Mouse (Mus musculus) embryo, embryonic 11 days (tissue): ENCODE data around the gene Por.

Experiments
- DNase-seq: peaks from one replicate; pipeline ENCODE4 v3.0.0-alpha.2; 2015

The Por gene

DNA sequence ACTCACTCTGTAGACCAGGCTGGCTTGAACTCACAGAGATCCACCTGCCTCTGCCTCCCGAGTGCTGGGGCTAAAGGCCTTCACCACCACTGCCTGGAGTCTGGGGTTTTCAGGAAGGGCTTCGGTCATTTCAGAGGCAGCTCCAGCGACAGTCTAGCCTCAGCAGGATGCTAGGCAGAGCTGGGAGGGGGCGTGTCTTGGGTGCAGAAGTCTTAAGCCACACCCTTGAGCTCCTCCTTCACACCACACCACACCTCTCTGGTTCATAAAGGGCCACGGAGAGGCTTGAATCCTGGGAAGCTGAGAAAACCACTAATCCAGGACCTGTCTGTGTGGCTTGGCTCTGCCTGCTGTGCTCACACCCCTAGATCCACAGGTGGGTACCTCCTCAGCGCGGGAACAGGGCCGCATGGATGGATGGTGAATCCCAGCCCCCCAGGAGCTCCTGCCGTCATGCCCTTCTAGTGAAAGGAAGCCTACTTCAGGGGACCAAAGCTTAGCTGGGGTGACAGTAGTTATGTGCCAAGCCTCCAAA, at the start of gene Por:
Gene Por, plus strand, starts transcription at position 293 of the 535 bp plus-strand sequence.
- peak; percentile 71 for DNase-seq

DNA sequence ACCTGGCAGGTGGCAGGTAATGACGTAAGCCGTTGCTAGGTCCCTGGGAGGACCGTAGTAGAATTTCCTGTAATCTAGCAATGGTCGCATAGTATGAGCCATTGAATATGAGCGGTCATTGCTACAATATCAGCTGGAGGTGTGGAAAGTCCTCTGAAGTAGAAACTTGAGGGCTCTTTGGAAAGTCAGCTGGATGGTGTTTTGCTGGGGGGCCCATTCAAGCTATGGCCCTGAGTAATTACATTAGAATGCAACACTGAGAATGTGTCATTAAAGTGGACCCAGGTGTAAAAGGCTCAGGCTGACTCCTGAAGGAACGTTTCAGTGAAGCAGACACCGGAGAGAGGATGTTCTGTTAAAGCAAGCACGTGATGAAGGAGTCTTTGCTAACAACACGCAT, 49.3 kb upstream of the Por start:
- DNase-seq = no peak

DNA sequence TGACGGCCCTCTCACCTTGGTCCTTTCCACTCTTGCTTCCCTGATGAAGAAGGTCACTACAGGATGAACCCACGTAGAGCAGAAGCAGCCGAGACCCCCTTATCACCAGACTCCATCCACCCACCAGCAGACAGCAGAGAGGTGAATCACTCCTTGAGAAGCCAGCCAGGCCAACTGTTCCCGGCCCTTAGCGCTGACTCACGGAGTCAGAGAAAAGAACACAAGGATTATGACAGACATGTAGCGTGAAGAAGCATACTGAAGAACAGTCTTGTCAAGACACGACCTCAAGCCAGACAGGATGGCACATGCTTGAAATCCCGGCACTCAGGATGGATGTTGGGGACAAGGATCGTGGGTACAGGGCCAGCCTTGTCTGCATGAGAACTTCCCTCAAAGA, 48.1 kb upstream of the Por start:
- no peak for DNase-seq

DNA sequence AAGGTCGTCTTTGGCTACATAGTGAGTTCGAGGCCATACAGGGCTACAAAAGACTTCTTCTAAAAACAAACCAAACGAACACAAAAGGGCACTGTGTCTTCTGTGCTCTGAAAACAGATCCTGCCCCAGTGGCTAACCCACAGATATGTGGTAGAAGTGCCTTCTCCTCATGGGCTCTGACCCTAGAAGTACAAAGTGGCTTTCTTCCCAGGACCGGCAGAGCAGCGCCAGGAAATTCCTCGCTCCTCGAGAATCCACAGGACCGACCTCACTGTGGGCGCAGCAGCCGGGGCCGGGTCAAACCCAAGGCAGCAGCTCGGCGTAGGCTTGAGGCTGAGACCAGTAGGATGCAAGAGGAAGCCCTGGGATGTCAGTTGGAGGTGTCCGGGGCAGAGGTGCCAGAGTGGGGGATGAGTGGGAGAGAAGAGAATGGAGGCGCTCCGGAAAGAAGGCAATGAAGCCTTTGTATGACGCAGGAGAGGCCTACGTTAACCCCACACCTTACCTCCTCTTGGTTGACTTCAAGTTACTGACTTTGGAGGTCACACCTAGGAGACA, 46.7 kb upstream of the Por start:
- DNase-seq = no peak

DNA sequence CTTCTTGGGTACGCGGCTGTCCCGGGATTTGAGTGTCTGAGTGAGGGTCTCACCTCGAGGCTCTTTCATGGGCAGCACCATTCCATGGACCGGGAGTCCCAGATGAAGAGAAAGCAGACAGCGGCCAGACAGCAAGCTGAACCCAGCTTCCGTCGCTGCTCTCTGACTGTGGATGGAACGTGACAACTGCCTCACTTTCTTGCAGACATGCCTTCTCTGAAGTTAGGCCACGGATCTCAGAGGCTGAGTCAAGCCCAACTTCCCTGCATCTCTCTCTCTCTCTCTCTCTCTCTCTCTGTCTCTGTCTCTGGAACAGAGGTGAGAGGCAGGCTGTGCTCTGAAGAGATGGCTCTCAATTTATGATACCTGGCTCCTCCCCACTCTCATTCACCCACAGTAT, 40.9 kb upstream of the Por start:
- DNase-seq = no peak

DNA sequence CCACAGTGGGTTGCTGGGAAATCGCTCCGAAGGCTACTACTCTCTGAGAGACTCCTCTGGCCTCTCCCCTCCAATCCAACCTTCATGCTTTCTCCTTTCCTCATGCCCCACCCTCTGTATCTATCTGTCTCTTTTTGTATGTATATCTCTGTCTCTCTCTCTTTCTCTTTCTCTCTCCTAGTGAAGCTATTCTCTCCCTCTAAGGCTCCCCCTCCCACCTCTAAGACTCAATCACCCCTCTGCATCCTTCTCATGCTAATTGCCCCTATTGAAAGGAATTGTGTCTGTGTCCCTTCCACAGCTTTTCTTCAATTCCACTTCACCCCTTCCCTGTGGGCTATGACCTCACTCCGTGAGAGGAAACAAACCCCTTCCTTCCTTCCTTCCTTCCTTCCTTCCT, 40.4 kb upstream of the Por start:
- no peak for DNase-seq

DNA sequence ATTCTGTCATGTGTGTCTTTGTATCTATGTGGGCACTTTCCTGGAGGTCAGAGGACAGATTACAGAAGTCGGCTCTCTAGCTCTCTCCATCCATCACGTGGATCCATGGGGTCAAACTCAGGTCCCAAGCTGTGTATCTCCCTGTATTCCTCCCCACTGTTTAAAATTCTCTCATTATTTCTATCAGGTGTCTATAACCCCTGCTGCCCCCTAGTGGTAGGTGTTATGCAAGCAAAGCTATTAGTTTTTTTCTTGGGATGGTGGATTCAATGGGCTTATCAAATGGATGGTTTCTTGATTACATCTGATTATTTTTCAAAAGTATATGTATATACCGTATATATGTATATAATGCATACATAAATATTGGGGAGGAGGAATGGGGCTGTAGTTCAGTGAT, 39.2 kb upstream of the Por start:
- peak; percentile 76 for DNase-seq

DNA sequence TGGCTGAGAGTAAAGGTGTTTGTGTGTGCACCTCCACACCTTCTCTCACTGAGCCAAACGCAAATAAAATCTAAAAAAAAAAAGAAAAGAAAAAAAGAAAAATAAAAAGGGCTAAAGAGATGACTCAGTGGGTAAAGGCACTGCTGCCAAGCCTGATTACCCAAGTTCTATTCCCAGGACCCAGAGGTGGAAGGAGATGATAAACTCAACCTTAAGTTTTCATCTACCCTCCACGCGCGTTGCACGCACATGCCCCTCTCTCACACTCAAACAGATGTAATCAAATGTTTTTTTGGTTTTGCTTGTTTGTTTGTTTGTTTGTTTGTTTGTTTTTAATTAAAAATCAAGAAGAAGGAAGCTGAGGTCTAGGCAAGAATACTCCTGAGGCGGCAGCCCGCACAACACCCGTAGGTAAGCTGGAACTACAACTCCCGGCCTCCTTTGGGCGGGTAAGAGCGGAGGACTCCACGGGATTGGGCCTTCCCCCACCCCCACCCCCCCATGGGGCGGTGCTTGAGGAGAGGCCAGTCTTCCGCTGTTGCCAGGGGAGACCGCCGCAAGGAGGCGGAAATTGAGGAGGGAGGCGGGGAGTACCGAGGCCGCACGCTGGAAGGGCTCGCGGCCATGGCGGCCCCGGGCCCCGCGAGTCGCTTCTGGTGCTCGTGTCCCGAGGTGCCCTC, 37.6 kb upstream of the Por start, which contains the start of gene Rhbdd2:
Gene Rhbdd2, plus strand, starts transcription at position 502 of the 680 bp plus-strand sequence.
- peak; percentile 100 for DNase-seq

DNA sequence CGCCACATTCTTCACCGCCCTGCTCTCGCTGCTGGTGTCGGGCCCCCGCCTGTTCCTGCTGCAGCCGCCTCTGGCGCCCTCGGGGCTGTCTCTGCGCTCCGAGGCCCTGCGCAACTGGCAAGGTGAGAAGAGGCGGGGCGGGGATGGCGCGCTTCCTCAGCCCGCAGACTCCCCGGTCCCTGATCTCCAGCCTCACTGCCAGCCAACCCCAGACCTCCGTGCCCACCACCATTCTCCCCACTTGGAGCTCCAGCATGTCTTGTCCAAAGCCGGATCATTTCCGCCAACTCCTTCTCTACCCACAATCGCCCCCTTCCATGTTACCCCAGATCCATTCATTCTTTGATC, 37.1 kb upstream of the Por start:
- DNase-seq = no peak

DNA sequence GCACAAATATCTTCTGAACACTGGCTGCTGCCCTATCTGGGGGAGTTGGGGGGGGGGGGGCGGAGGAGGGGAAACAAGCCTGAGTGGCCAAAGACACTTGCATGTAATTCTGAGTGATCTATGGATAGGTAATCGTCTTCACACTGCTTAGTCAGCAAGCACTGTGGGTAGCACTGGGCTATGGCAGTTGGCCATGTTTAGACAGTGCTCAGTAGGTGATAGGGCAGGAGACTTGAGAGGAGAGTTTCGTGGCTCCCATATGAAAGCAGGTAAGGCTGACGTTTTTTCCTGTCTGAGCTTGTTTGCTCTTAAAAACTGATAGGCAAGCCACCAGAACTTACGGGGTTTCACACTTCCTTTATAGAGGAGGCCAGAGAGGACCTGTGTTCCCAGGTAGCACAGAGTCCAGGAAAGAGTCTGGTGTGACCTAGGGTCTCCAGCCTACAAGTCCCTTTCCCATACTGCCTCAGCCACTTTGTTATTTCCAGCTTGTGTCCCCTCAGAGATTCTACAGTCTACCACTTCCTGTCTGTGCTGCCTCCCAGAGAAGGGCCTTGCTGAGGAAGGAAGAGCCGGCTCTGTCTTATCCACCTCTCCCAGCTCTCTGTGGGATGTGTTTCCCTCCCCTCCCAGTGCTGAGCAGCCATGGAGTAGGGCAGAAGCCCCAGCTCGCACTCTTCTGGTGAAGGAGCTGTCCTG, 29.9 kb upstream of the Por start:
- DNase-seq = no peak

DNA sequence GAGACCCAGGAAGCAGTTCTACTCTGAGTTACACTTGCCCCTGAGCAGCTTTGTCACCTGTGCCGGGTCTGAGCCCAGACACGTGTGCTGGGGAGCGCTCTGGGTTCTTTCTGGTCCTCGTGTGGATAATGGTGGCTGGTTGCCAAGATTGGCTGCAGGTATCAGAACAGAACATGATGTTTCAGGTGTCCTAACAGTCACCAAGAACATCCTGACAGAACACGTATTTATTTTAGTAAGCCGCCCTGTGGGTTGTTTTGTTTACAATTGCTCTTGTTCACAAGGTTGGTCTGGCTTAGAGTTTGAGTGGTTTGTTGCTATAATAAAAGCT, 29.4 kb upstream of the Por start:
- DNase-seq = no peak

DNA sequence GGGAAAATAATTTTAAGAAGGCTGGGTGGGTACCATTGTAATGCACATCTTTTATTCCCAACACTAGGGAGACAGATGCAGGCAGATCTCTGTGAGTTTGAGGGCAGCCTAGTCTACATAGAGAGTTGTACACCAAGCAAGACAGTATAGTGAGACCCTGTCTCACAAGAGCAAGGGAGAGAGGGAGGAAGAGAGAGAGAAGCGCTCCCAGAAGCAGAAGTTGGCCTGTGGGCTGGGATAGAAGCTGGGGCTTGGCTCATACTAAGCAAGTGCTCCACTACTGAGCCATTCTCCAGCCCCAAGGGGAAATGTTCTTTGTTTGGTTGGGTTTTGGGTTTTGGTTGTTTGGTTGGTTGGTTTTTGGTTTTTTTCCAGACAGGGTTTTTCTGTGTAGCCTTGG, 28.8 kb upstream of the Por start:
- no peak for DNase-seq

DNA sequence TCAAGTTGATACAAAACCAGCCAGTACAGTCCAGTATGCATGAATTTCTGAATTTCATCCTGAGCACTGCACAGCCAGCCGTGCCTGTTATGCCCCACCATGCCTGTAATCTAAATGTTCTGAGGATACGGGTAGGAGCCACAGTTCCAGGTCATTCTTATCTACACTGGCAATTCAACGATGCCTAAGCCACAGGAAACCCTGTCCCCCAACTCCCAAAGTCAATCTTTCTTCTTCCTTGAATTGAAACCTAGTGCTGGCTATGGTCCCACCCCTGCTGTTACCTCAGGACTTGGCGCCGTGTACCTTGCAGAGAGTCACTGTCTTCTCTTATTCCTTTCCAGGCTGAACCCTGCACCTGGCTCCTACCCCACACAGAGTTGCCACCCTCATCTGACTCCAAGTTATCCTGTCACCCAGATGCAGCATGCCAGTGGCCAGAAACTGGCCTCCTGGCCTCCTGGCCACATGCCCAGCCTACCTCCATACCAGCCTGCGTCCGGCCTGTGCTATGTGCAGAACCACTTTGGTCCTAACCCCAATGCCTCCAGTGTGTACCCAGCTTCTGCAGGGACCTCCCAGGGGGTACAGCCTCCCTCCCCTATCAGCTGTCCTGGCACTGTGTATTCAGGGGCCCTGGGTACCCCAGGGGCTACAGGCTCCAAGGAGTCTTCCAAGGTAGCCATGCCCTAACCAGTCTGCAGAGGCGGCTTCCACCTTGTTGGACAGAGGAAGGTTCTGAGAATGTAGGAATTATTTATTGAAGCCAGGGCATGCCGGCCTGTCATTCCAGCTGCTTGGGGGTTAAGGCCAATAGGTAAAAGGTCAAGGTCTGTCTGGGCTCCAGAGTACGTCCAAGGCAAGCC, 26.9 kb upstream of the Por start:
- DNase-seq = no peak

DNA sequence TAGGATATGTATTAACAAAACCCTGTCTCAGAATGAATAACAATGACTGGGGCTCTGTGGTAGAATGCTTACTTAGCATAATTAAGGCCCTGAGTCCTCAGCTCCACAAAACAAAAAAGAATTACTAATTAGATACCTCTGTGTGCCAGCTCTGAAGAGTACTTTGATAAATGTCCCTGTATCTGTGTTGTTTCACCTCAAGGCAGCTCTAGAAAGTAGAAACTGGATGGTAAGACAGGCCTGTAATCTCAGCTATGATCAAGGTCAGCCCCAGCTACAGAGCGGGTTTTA, 26.3 kb upstream of the Por start:
- no peak for DNase-seq

DNA sequence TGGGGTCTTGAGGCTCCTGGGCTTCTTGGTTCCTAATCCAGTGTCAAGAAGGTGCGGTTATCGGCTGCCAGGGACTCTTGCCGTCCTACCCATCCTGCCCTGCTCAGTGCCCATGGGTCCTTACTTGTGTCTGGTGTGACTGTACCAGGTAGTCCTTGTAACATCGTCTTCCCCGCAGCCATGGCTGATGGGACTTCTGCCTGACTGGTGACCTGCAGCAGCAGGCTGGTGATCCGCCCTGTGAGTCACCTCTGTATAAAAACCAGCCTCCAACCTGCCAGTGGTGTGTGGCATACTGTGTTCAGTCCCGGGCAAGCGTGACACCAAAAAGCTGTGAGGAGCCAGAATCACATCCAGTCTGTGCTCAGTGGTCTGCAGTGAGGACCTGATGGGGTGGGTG, 26.0 kb upstream of the Por start:
- DNase-seq = no peak

DNA sequence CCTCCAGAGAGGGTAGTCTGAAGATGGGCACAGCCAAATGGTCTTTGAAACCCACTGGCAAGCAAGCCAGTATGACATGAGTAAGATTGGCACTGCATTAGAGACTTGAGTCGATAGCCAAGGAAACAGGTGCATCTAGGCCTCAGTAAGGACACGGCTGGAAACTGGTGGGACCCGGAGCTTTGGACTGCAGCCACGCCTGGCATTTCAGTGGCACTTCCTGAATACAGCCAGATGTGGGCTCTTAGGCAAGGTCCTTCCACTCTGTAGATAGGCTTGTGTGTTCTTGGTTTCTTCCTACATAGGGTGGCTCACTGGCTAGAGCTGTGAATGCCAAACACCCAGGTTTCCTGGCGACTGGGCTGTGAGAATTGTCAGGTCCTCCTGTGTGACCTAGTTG, 24.5 kb upstream of the Por start:
- no peak for DNase-seq

DNA sequence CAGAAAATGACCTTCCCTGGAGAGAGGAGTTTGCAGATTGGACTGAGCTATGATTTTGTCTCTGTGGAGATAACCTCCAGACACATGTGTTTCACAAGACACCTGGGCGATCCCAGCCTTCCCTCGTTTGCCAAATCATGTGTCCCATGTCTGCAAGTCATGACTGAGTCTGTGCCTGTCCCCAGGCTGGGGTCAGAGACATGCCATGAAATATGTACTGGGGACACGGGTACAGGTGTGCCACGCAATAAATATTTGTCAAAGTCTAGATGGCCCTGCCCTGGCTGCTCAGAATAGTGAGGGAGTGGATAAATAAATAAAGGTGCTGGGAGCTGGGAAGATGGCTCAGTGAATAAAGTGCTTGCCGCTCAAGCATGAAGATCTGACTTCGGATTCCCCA, 23.8 kb upstream of the Por start:
- no peak for DNase-seq

DNA sequence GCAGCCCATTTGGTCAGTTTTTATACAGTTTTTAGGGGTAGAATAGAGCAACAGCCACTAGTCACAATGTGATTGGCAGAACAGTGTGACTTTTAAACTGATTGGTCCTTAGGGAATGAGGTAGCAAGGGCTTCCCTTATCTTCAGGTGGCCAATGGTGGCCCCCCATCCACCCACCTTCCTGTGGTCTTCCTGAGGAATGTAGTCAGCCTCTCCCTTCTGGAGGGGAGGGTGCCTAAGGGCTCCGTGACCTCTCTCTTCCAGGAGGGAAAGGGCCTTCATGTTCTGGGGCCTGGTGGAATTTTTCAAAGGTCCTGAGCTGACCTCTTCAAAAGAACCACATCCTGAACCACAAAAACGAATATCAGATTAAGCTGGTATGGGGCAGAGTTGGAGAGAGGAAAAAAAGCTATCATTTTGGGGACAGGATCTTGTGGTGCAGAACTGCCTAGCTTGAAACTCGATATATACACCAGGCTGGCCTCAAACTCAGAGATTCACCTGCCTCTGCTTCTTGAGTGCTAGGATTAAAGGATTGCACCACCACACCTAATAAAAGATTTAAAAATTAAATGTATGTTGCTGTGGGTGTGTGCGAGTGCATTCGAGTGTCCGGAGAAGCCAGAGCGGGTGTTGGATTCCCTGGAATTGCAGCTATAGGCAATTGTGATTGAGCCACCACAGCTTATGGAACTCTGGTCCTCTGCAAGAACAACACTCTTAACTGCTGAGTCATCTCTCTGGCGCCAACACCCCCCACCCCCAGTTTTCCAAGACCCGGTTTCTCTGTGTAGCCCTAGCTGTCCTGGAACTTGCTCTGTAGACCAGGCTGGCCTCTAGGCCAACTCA, 21.1 kb upstream of the Por start:
- DNase-seq = no peak

DNA sequence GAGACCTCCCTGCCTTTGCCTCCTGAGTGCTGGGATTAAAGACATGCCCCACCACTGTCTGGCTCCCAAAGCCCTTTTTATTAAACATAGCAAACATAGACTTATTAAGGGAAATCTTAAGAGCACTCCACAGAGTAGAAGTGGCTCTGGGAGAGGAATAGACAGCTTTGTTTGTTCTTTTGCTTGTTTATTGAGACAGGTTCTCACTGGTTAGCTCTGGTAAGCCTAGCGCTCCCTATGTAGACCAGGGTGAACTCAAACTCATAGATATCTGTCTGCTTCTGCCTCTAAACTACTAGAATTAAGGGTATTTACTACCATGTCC, 20.6 kb upstream of the Por start:
- no peak for DNase-seq

DNA sequence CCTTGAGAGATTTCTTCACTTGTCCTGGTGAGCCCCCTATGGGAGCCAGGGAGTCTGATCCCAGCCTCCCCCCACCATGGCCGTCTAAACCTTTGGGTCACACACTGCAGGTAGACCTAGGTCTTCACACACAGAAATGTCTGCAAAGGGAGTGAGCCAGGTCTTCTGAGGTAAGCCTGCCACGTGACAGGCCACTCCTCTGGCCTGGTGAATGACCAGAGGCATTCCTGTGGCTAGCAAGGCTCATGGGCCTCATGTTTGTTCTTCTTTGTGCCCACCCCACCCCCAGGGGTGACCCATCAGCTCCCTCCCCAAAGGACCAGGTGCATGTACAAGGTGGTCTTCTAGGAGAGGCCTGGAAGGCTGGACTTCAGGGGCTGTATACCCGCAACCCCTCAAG, 18.3 kb upstream of the Por start:
- no peak for DNase-seq

DNA sequence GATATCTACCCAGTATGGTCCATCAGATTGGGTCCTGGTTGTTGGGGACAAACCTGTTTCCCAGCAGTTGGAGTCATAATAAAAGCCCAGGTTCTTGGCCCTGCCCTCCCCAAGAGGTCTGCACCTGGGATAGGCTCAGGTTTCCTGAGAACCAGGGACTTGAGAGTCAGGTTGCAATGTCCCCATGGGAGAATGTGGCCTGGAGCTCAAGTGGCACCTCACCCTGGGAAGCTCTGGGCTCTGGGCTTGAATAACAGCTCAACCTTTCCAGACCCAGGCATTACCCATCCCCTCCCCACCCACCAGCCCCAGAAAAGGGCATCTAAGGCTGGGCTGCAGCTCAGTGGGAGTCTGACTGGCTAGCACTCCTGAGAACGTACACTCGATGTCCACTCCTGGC, 16.6 kb upstream of the Por start:
- DNase-seq = no peak

DNA sequence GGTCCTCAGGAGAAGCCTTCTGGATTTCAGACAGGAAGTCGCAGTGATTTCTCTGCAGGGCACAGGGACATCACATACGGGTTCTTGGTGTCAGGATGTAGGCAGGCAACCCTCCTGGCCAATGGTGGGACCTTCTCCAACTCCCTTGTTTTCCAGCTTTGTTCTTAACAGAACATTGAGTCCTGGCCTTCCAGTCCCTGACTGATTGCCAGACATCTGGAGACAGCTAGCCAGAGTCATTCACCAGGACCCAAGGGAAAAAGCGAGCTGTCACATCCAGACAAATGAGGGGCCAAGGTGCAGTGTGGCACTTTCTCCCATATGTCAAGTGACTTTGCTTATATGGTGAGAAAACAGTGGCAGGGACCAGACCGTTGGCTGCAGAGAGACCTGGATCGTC, 13.8 kb upstream of the Por start:
- no peak for DNase-seq

DNA sequence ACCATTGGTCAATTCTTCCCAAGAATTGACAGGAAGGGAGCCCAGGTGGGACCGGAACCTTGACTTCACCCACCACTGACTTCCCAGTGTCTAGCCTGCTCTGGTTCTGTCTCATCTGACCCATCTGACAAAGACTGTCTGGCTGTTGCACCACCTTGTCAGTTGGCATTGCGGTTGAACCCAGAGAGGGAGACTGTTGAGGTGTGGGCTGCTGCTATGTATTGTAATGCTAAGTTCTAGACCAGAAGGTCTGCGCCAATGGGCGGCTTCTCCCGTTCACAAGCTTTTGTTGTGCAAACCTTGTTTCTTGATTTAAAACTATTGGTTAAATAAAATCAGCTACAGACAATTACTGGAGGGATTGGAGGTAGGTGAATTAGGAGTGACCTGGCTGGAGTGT, 12.7 kb upstream of the Por start:
- DNase-seq = no peak
